Mouse (Mus musculus): Measurements from ENCODE around the gene Bphl. TPM values are rescaled to one million over a fixed set of nuclear protein-coding genes. Genes with fewer than 3 reads are reported as not detected.

Bphl gene
- polyA plus RNA-seq, 1 experiment from 2014 or later, result 46.8 TPM

DNA sequence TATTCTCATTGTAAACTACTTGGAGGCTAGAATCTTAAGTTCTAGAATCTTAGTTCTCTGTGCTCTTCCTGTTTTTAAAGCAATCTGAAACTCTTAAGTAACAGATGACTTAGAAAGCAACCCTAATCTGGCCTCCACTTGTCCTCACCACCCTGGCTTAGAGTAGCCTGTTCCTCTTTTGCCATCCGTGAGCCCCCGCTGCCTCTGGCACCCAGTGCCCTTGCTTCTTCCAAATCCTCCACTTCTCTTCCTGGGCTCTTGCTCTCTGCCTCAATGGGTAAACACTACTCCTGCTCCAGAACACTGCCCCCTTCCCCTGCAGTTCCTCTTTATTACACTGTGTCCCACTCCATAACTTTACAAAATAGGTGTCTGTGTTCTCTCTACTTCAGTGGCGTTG, 14.3 kb downstream of the Bphl start:
- H3K9ac ChIP-seq, result no peak overlapping the region
- no peak for TF ChIP-seq CTCF (IDR thresholded peaks at IDR 0.05; ENCODE audit: low read depth)
- H3K27ac ChIP-seq (ENCODE audit: low read depth), result no peak overlapping the region
- H3K4me1 ChIP-seq (ENCODE audit: insufficient read depth), result no peaks in the 10 kb centered on the region
- H3K9me3 ChIP-seq (ENCODE audit: low read depth, low read length), result no peaks in the 10 kb centered on the region
- ATAC-seq (ENCODE audit: insufficient read depth) (no peak), DNase-seq (no peak)
- peaks cover 26% of the 10 kb centered on the region; the same call in 1 of the 2 replicates for H3K36me3 ChIP-seq (ENCODE audit: insufficient read depth)
- H3K4me2 ChIP-seq, result no peak overlapping the region
- H3K4me3 ChIP-seq (ENCODE audit: low read depth, low read length), result no peak overlapping the region
- 77% methylated on average over 3 of the region's 3 CpGs for WGBS
- no peaks in the 10 kb centered on the region for H3K27me3 ChIP-seq (ENCODE audit: insufficient read depth, low read length)

DNA sequence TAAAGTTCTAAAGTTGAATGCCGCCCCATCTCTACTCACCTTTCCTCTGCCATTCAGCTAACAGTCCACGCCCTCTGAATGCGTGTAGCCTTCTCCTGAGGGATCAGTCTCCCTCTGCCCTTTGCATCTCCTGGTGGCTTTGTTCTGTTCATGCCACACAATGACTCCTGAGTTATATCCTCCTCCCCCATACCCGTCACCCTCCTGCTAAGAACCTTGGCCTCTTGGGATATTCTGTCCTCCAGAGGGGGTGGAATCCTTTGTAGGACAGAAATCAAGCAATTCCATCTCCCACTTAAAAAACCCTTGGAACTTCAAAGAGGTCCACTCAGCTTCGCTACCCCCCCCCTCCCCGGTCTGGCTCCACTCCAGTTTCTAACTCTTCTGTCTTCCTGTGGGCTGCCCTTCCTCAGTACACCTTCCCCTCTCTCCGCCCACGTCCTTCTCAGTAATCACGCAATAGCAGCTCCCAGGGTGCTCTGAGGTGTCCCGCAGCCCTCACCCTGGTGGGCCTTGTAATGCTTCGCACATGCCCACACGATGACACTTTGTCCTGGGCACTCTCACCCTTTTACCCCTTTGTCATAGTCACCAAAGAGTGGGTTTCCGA, 16.4 kb downstream of the Bphl start:
- no peak overlapping the region for H3K9ac ChIP-seq
- H3K4me1 ChIP-seq (ENCODE audit: insufficient read depth), result no peaks in the 10 kb centered on the region
- no peak overlapping the region for H3K4me2 ChIP-seq
- peak; percentile 58; the same call in 1 of the 2 replicates for ATAC-seq (ENCODE audit: insufficient read depth)
- WGBS, result 57% methylated on average over 13 of the region's 13 CpGs
- peak overlapping the region; percentile 71 for H3K27ac ChIP-seq (ENCODE audit: low read depth)
- peak; percentile 30 for DNase-seq
- H3K27me3 ChIP-seq (ENCODE audit: insufficient read depth, low read length), result no peaks in the 10 kb centered on the region
- no peak for TF ChIP-seq CTCF (IDR thresholded peaks at IDR 0.05; ENCODE audit: low read depth)
- H3K4me3 ChIP-seq (ENCODE audit: low read depth, low read length), result no peak overlapping the region
- H3K36me3 ChIP-seq (ENCODE audit: insufficient read depth), result peaks cover 20% of the 10 kb centered on the region; the same call in 1 of the 2 replicates
- no peaks in the 10 kb centered on the region for H3K9me3 ChIP-seq (ENCODE audit: low read depth, low read length)

DNA sequence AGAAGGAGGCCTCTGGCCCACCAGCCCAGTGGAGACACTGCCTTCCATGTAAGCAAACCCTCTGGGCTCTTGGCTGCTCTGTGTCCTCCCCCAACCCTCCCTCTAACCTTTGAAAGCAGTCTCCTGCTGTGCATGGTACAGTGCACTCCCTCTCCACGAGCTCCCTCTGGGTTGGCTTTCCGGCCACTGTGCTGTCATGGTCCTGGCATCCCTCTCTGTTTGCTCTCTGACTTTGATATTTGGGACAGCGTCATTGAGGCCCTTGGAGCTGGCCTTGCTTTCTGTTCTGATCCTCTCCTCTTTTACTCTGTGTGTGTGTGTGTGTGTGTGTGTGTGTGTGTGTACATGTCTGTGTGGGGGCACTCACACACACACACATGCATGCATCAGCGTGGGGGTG, 17.0 kb downstream of the Bphl start:
- Histone ChIP-seq H3K4me2 (no peak overlapping the region), H3K9ac (no peak overlapping the region), H3K4me3 (ENCODE audit: low read depth, low read length) (no peak overlapping the region), H3K9me3 (ENCODE audit: low read depth, low read length) (no peaks in the 10 kb centered on the region), H3K36me3 (ENCODE audit: insufficient read depth) (peaks cover 18% of the 10 kb centered on the region; the same call in 1 of the 2 replicates), H3K27me3 (ENCODE audit: insufficient read depth, low read length) (no peaks in the 10 kb centered on the region), H3K4me1 (ENCODE audit: insufficient read depth) (no peaks in the 10 kb centered on the region), H3K27ac (ENCODE audit: low read depth) (peak overlapping the region; percentile 71)
- 60% methylated on average over 4 of the region's 4 CpGs for WGBS
- TF ChIP-seq CTCF (IDR thresholded peaks at IDR 0.05; ENCODE audit: low read depth), result no peak
- peak; percentile 81 for ATAC-seq (ENCODE audit: insufficient read depth)
- DNase-seq, result peak; percentile 31

DNA sequence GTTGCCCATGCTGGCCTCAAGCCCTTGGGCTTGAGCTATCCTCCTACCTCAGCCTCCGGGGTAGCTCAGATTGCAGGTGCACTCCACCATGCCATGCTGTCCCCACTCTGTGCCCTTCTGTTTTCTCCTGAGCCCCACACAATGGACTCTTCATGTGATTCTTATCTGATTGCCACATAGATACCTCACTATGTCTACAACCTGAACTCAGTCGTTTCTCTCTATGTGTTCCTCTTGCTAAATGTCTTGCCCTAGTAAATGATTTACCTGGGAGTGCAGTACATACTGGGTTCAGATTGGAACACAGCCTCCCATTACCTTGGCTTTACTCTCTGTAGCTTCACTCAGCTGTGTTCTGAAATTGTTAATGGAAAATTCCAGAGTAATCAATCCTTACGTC, 17.6 kb downstream of the Bphl start:
- ATAC-seq (ENCODE audit: insufficient read depth) (peak; percentile 70; the same call in 1 of the 2 replicates), DNase-seq (peak; percentile 19)
- H3K4me2 ChIP-seq, result no peak overlapping the region
- H3K9ac ChIP-seq, result no peak overlapping the region
- H3K4me1 ChIP-seq (ENCODE audit: insufficient read depth), result no peaks in the 10 kb centered on the region
- TF ChIP-seq CTCF (IDR thresholded peaks at IDR 0.05; ENCODE audit: low read depth), result no peak
- peaks cover 17% of the 10 kb centered on the region; the same call in 1 of the 2 replicates for H3K36me3 ChIP-seq (ENCODE audit: insufficient read depth)
- H3K27me3 ChIP-seq (ENCODE audit: insufficient read depth, low read length), result no peaks in the 10 kb centered on the region
- WGBS, result 50% methylated on average over 3 of the region's 3 CpGs
- H3K4me3 ChIP-seq (ENCODE audit: low read depth, low read length), result no peak overlapping the region
- peak overlapping the region; percentile 71 for H3K27ac ChIP-seq (ENCODE audit: low read depth)
- no peaks in the 10 kb centered on the region for H3K9me3 ChIP-seq (ENCODE audit: low read depth, low read length)

DNA sequence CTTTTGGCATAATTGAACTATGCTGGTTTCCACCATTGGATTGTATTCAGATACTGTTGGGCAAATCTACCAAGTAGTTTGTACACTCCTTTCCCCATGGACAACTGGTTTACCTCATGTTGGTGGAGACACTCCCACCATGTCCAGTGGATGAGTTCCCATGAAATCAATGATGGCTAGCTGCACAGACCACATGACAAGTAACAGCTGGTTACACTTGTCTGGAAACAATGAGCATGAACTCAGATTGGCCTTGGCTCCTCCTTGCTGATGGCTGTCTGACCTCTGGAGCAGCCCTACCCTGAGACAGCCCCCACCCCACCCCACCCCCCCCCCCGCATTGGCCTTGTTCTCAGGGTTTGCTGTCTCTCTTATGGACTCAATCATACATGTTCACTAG, 19.9 kb downstream of the Bphl start:
- no peak for TF ChIP-seq CTCF (IDR thresholded peaks at IDR 0.05; ENCODE audit: low read depth)
- H3K4me2 ChIP-seq, result no peak overlapping the region
- H3K4me3 ChIP-seq (ENCODE audit: low read depth, low read length), result no peak overlapping the region
- no peak overlapping the region for H3K9ac ChIP-seq
- H3K27me3 ChIP-seq (ENCODE audit: insufficient read depth, low read length), result no peaks in the 10 kb centered on the region
- no peaks in the 10 kb centered on the region for H3K4me1 ChIP-seq (ENCODE audit: insufficient read depth)
- no peak overlapping the region for H3K27ac ChIP-seq (ENCODE audit: low read depth)
- H3K9me3 ChIP-seq (ENCODE audit: low read depth, low read length), result no peaks in the 10 kb centered on the region
- 84% methylated on average over 1 of the region's 1 CpGs for WGBS
- H3K36me3 ChIP-seq (ENCODE audit: insufficient read depth), result peaks cover 14% of the 10 kb centered on the region; the same call in 1 of the 2 replicates
- DNase-seq (no peak), ATAC-seq (ENCODE audit: insufficient read depth) (no peak)

DNA sequence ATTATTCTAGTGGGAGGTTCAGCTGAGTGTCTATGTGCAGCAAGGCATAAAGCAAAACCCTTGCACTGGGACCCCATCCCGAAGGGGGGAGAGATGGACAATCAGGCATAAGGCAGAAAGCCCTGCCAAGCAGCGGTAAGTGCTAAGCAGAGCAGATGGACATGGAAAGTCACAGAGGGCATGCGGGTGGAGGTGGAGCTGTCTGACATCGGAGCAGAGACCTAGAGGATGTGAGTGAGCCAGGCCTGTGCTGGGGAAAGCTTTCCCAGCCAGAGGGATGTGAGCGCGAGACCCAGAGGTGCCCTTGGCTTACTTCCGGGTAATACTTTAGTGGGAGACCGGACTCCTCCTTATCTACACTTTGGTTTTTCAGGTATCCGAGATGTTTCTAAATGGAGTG, 22.7 kb downstream of the Bphl start:
- Histone ChIP-seq H3K4me3 (ENCODE audit: low read depth, low read length) (no peak overlapping the region), H3K4me1 (ENCODE audit: insufficient read depth) (no peaks in the 10 kb centered on the region), H3K27me3 (ENCODE audit: insufficient read depth, low read length) (no peaks in the 10 kb centered on the region), H3K4me2 (no peak overlapping the region), H3K27ac (ENCODE audit: low read depth) (no peak overlapping the region), H3K36me3 (ENCODE audit: insufficient read depth) (peaks cover 26% of the 10 kb centered on the region; the same call in 1 of the 2 replicates), H3K9me3 (ENCODE audit: low read depth, low read length) (no peaks in the 10 kb centered on the region), H3K9ac (no peak overlapping the region; the same call in 1 of the 2 replicates)
- DNase-seq (no peak), ATAC-seq (ENCODE audit: insufficient read depth) (no peak)
- no peak for TF ChIP-seq CTCF (IDR thresholded peaks at IDR 0.05; ENCODE audit: low read depth)
- 87% methylated on average over 9 of the region's 9 CpGs for WGBS

DNA sequence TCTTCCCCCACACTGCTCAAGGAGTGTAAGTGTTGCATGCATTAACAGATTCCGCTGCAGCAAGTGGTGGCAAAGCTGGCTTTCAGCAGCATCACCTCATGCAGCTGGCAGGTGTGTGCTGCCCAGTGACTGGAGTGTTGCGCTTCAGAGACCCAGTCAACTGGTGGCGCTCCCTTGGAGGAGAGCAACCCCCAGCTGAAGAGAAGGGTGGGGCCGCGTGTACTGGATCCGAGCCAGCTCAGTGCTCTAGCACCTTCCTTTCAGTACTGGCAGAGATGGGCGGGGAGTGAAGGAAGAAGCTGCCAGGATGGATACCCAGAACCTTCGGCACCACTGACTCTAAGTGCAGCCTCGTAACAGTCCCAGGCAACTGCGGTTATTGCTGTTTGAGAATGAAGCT, 25.1 kb downstream of the Bphl start:
- TF ChIP-seq CTCF (IDR thresholded peaks at IDR 0.05; ENCODE audit: low read depth), result no peak
- H3K4me1 ChIP-seq (ENCODE audit: insufficient read depth), result no peaks in the 10 kb centered on the region
- DNase-seq, result peak; percentile 16
- ATAC-seq (ENCODE audit: insufficient read depth), result no peak
- H3K27ac ChIP-seq (ENCODE audit: low read depth), result no peak overlapping the region
- H3K36me3 ChIP-seq (ENCODE audit: insufficient read depth), result peaks cover 22% of the 10 kb centered on the region; the same call in 1 of the 2 replicates
- H3K9ac ChIP-seq, result no peak overlapping the region
- no peaks in the 10 kb centered on the region for H3K27me3 ChIP-seq (ENCODE audit: insufficient read depth, low read length)
- no peaks in the 10 kb centered on the region for H3K9me3 ChIP-seq (ENCODE audit: low read depth, low read length)
- H3K4me2 ChIP-seq, result no peak overlapping the region
- no peak overlapping the region for H3K4me3 ChIP-seq (ENCODE audit: low read depth, low read length)
- whole genome bisulfite sequencing, result 78% methylated on average over 10 of the region's 10 CpGs
